Comparison of ENCODE assay signal across 11 mouse cellular contexts in the genomic region with DNA sequence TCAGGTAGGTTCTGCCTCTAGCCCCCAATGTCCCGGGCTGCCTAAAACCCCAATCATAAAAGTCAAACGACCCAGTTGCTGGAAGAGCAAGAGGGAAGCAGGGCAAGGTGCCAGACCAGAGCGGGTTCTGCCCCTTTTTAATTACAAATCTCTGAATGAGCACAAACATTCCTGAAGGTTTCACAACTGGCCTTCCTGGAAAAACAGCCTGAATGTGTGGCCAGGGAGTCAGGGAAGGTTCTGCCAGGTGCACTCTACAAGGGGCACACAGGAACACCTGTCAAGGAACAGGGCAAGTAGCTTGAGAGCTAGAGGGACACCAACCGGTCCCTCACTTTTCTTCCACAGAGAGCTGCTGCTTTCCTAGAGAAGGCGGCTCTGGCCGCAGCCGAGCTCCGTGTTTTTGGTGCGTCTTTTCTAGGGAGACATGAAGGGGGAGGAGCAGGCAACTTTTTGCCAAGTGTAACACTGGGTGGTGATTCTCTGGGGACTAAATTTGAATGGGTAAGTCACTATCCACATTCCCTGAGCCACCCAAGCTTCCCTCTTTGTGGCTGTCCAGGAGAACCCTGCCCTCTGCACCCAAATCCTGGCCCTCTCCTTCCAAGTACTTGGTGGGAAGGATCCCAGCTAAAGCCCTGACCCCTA.
DNase-seq lines count a peak whose midpoint lies in the region; ATAC-seq and TF ChIP-seq lines count a peak whose summit lies in the region.
"Had no signal": no experiment of that assay in that cellular context is flagged by ENCODE, and none has a peak within 500 bp of the region (broad histone marks: within the 10 kb centered on the region; RNA-seq: fewer than 3 reads in every experiment).

No protein-coding gene starts in this region.

- TF ChIP-seq POLR2A in limb, embryonic 14.5 days (IDR thresholded peaks at IDR 0.05; ENCODE audit: borderline replicate concordance, extremely low read depth, insufficient read depth, insufficient read length): no peak
- no peak for TF ChIP-seq POLR2A in kidney, adult 2 months (IDR thresholded peaks at IDR 0.05; ENCODE audit: low read depth, low read length)

- TF ChIP-seq CTCF in kidney, adult 2 months (conservative IDR thresholded peaks at IDR 0.05; ENCODE audit: insufficient read depth, insufficient read length, low read depth, low read length): no peak

- H3K27ac ChIP-seq in limb, embryonic 14.5 days (replicated peaks; ENCODE audit: low read depth, low read length): no peak overlapping the region
- no peak overlapping the region for H3K27ac ChIP-seq in limb, embryonic 10.5 days
- peak overlapping the region; percentile 80 for H3K27ac ChIP-seq in forebrain, embryonic 15.5 days (replicated peaks)
- peak overlapping the region; percentile 89 for H3K27ac ChIP-seq in kidney, adult 2 months (ENCODE audit: insufficient read depth, low read depth, low read length)
- H3K27ac ChIP-seq: embryonic facial prominence, embryonic 13.5 days; heart, embryonic 15.5 days; limb, embryonic 12.5 days had no signal

- 55% methylated on average over 9 of the region's 9 CpGs for WGBS in limb, embryonic 14.5 days
- whole genome bisulfite sequencing in limb, embryonic 10.5 days: 71% methylated on average over 9 of the region's 9 CpGs
- WGBS in forebrain, embryonic 15.5 days: 36% methylated on average over 9 of the region's 9 CpGs
- 27% methylated on average over 9 of the region's 9 CpGs for WGBS in kidney, adult 2 months

- H3K36me3 ChIP-seq in limb, embryonic 14.5 days (ENCODE audit: control insufficient read depth, insufficient read depth, low read length): no peaks in the 10 kb centered on the region
- H3K36me3 ChIP-seq in limb, embryonic 10.5 days: no peaks in the 10 kb centered on the region
- H3K36me3 ChIP-seq in forebrain, embryonic 15.5 days: no peaks in the 10 kb centered on the region
- H3K36me3 ChIP-seq in kidney, adult 2 months (ENCODE audit: control insufficient read depth, insufficient read depth, low read length): no peaks in the 10 kb centered on the region
- H3K36me3 ChIP-seq: embryonic facial prominence, embryonic 13.5 days; heart, embryonic 15.5 days; limb, embryonic 12.5 days had no signal

- no peak overlapping the region for H3K4me2 ChIP-seq in limb, embryonic 14.5 days (replicated peaks; ENCODE audit: low read depth, low read length, severe bottlenecking)
- H3K4me2 ChIP-seq in forebrain, embryonic 15.5 days (replicated peaks): no peak overlapping the region
- H3K4me2 ChIP-seq: embryonic facial prominence, embryonic 13.5 days; heart, embryonic 15.5 days; limb, embryonic 12.5 days had no signal

- H3K9me3 ChIP-seq in limb, embryonic 14.5 days (ENCODE audit: control insufficient read depth, low read length): no peaks in the 10 kb centered on the region
- no peaks in the 10 kb centered on the region for H3K9me3 ChIP-seq in limb, embryonic 10.5 days (replicated peaks)
- no peaks in the 10 kb centered on the region for H3K9me3 ChIP-seq in forebrain, embryonic 15.5 days
- H3K9me3 ChIP-seq: embryonic facial prominence, embryonic 13.5 days; heart, embryonic 15.5 days; limb, embryonic 12.5 days had no signal

- DNase-seq in limb, embryonic 14.5 days (ENCODE audit: low spot score): peak; percentile 34
- no peak for DNase-seq in limb, embryonic 10.5 days (ENCODE audit: low spot score)
- peak; percentile 95 for DNase-seq in kidney, adult 2 months
- DNase-seq in lung, postnatal 14 days: peak; percentile 72
- DNase-seq in retina, embryonic 14.5 days (ENCODE audit: low spot score): no peak
- DNase-seq in ovary, adult 18-20 months (ENCODE audit: low spot score): no peak

- H3K4me3 ChIP-seq in limb, embryonic 14.5 days (replicated peaks; ENCODE audit: low read length): no peak overlapping the region
- H3K4me3 ChIP-seq in limb, embryonic 10.5 days: no peak overlapping the region
- H3K4me3 ChIP-seq in forebrain, embryonic 15.5 days: no peak overlapping the region
- no peak overlapping the region for H3K4me3 ChIP-seq in kidney, adult 2 months (ENCODE audit: insufficient read depth, low read depth, low read length)
- H3K4me3 ChIP-seq: embryonic facial prominence, embryonic 13.5 days; heart, embryonic 15.5 days; limb, embryonic 12.5 days had no signal

- peaks cover 3% of the 10 kb centered on the region; the same call in 1 of the 2 replicates for H3K4me1 ChIP-seq in limb, embryonic 14.5 days (ENCODE audit: control insufficient read depth, insufficient read depth, low read length)
- H3K4me1 ChIP-seq in limb, embryonic 10.5 days: peaks cover 3% of the 10 kb centered on the region
- peaks cover 63% of the 10 kb centered on the region for H3K4me1 ChIP-seq in forebrain, embryonic 15.5 days
- peaks cover 77% of the 10 kb centered on the region for H3K4me1 ChIP-seq in kidney, adult 2 months (ENCODE audit: control insufficient read depth, insufficient read depth, low read length)

- no peaks in the 10 kb centered on the region for H3K27me3 ChIP-seq in limb, embryonic 14.5 days (ENCODE audit: control insufficient read depth, insufficient read depth, low read length)
- H3K27me3 ChIP-seq in limb, embryonic 10.5 days (ENCODE audit: low read depth, poor library complexity, severe bottlenecking): no peaks in the 10 kb centered on the region; the same call in 1 of the 2 replicates
- no peaks in the 10 kb centered on the region for H3K27me3 ChIP-seq in forebrain, embryonic 15.5 days
- H3K27me3 ChIP-seq in kidney, adult 2 months (replicated peaks; ENCODE audit: control insufficient read depth, insufficient read depth, low read length): no peaks in the 10 kb centered on the region
- H3K27me3 ChIP-seq: embryonic facial prominence, embryonic 13.5 days; heart, embryonic 15.5 days had no signal

- ATAC-seq in limb, embryonic 14.5 days (ENCODE audit: low FRiP score, low read depth): no peak
- ATAC-seq in forebrain, embryonic 15.5 days (replicated peaks): no peak
- ATAC-seq in cerebellum, adult (ENCODE audit: insufficient number of reproducible peaks, low FRiP score, low TSS enrichment): no peak

- no peak overlapping the region for H3K9ac ChIP-seq in limb, embryonic 14.5 days (ENCODE audit: low read depth, low read length, severe bottlenecking)
- H3K9ac ChIP-seq in forebrain, embryonic 15.5 days (replicated peaks): no peak overlapping the region
- H3K9ac ChIP-seq: embryonic facial prominence, embryonic 13.5 days; heart, embryonic 15.5 days; limb, embryonic 12.5 days had no signal

Comparison
In these comparisons a context has a peak if more than half of its experiments do, and no peak if none do; other contexts are left out.
1. DNase-seq: peak in limb, embryonic 14.5 days (single experiment), kidney, adult 2 months (single experiment) and lung, postnatal 14 days (single experiment); none in limb, embryonic 10.5 days (single experiment), retina, embryonic 14.5 days (single experiment) and ovary, adult 18-20 months (single experiment).
2. H3K27ac ChIP-seq: peak in forebrain, embryonic 15.5 days (single experiment) and kidney, adult 2 months (single experiment); none in limb, embryonic 14.5 days (single experiment) and limb, embryonic 10.5 days (single experiment).